Mouse (Mus musculus) WW6 (cell line): Measurements from ENCODE around the gene Pam16.

ENCODE experiments used
- DNase-seq: peaks from one replicate; pipeline ENCODE4 v3.0.0-alpha.2; 2013; ENCODE audit warnings: low read depth, low spot score

The Pam16 gene

DNA sequence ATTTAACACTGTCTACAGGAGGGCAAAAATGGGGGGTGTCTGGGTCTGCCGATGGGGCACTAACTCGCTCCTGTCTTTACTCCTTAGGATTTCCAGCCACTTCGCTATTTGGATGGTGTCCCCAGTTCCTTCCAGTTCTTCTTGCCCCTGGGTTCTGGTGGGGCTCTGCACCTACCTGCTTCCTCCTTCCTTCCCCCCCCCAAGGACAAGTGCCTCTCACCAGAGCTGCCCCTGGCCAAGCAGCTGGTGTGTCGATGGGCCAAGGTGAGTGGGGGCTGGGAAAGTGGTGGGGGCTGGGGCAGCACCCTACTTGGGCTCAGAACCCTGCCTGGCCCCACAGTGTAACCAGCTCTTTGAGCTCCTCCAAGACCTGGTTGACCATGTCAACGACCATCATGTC is 13.6 kb downstream of the Pam16 start:
- DNase-seq, result no peak

GRCm38 (mm10) chr16:4608532-4609059 is 16.2 kb downstream of the Pam16 start:
- no peak for DNase-seq

DNA sequence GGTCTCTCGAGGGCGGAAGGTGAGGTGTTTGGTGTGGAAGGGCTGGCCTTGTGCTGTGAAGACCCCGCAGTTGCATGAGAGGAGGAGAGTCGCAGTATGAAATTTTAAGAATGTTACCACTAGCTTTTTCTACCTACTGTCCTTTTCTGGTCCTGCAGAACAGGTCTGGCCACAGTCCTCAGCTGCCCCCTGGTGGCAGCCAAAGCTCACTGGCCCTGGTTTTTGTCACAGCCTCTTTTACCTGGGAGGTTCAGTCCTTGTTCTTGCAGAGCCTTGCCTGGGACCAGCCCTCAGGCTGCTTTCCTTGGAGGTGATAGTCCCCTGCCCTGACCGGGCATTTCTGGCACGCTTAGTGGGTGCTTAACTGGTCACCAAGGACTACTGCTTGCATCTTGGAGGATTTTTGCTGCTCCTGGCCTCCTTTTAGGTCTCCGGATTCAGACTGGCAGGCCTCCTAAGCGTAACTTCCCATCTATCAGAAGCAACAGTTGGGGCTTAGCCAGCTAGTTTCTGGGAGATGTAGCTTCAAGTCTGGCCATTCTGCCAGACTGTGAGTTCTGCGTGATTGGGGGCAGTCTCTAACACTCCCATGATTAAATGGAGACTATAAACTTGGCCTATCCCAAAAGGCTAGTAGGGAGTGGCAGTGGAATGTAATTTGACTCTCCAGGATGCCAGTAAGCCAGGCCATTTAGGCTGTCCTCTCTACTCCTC is 16.8 kb downstream of the Pam16 start:
- DNase-seq, result peak; percentile 50

- no peak for DNase-seq
Observed at GRCm38 (mm10) chr16:4606431-4607084, 18.2 kb downstream of the Pam16 start.

GRCm38 (mm10) chr16:4605514-4606131 is 19.2 kb downstream of the Pam16 start:
- no peak for DNase-seq

- DNase-seq, result no peak
Observed at GRCm38 (mm10) chr16:4604293-4604837, 20.4 kb downstream of the Pam16 start.

DNA sequence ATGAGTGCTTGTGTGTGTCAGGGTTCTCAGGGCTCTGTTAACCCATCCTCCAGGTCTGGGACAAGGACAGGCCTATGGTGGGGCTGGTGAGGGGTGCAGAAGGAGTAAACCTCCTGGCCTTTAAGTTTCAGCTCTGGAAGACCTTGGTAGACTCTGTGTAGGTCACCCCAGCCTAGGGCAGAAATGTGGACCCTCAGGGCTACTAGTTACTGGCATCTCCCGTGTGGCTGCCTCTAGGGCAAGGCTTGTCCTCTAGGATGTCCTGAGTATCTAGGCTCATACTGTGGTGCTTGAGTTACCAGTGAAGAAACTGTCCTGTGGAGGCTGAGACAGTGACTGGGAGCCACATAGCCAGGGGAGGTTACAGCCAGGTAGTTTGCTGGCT is 21.3 kb downstream of the Pam16 start:
- DNase-seq, result no peak

DNA sequence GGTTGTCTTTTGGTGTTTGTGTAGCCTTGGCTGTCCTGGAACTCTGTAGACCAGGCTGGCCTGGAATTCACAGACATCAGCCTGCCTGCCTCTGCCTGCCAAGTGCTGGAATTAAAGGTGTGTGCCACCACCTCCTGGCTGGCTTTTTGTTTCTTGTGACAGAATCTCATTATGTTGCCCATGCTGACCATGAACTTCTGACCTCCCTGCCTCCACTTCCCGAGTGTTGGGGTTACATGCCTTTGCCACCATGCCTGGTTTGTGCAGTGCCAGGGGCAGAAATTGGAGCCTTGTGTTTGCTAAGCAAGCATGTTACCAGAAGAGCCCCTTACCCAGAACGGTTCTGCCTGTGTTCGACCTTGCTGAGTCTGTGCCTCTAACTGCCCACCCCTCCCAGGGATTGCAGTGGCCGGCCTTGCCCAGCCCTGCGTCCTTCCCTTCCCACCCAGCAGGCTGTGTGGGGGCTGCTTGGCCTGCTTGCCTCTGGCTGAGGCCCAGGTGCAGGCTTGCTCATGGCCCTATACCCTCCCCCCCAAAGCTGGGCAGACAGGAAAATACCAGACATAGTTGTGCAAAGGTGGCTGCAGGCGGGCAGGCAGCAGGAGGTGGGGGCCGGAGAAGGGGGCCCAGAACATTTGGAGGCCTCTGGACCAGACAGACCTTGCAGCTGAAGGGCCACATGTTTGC is 21.9 kb downstream of the Pam16 start:
- DNase-seq, result no peak

DNA sequence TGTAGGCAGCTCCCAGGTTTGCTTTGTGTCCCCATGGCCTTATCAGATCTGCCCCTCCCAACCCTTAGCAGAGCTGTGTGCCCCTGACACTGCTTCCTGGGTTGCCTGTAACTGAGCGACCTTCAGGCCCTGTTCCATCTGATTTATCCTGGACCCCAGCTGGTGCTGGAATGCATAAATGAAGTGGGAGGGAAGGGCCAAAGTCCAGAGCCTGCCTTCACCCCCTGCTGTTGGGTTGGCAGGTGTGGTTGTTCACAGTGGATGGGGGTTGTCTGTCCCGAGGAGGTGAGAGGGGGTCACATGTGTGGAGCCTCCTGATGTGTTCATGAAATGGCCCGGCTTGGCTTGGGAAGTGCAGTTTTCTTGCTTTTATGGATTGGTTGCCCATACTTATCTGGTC is 22.6 kb downstream of the Pam16 start:
- no peak for DNase-seq

DNA sequence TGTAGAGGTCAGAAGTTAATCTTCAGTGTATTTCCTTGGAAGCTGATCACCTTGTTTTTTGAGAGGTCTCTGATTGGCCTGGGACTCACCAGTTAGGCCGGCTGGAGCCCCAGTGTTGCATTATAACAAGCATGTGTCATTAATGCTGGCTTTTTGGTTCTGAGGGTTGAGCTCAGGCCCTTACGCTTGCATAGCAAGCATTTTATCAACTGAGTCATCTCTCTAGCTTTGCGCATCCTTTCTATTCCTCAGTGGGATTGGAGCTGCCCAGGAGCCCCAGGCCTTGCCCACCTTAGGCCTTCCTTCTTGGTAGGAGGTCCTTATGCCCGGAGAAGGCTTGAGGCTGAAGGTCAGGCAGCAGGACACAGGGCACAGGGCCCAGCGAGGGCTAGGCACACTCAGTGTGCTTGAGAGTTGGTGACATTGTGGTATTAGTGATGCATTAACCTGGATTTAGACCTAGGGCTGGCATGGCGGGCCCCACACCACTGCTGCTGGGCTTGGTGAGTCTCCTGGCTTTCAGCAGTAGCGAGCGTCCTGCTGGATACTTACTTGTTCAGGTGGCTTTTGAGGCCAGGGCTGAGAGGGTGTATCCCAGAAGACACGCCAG is 24.0 kb downstream of the Pam16 start:
- DNase-seq, result no peak

- no peak for DNase-seq
Observed at GRCm38 (mm10) chr16:4599616-4600015, 25.2 kb downstream of the Pam16 start.

GRCm38 (mm10) chr16:4598891-4599543 is 25.8 kb downstream of the Pam16 start:
- DNase-seq, result no peak

DNA sequence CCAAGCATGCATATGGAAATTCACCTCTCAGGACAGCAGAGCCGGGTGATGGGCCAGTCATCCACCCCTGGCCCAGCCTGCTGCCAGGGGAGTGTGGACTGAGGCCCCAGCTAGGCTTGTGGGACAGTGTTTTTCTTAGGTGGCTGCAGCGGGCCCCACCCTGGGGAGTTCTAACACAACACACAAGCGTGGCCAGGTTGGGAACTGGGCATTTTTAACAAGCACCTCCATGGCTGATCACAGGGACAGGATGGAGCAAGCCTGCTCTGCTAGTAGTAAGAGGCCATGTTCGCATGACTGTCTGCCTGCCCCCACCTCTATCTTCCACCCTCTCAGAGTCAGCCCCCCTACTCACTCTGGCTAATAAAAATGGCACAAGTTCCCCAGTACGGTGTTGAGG is 26.7 kb downstream of the Pam16 start:
- no peak for DNase-seq

DNA sequence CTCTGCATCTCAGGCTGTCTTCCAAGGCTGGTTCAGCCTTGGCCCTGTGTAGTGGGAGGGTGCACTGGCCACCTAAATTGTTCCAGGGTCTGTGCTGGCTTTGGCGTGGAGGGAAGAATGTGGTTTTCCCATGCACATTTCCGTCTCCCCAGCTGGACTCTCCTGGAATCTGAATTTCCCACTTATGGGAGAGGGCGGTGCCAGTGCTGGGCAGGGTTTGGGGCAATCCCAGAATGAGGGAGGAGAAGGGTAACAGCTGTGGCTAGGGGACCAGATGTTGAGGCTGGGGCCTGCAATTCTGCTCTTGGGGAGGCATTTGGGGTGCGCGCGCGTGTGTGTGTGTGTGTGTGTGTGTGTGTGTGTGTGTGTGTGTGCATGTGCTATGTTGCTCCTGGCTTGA is 27.5 kb downstream of the Pam16 start:
- DNase-seq, result no peak

- DNase-seq, result no peak
Observed at GRCm38 (mm10) chr16:4596836-4597235, 28.0 kb downstream of the Pam16 start.

GRCm38 (mm10) chr16:4596141-4596728 is 28.6 kb downstream of the Pam16 start:
- DNase-seq, result no peak

DNA sequence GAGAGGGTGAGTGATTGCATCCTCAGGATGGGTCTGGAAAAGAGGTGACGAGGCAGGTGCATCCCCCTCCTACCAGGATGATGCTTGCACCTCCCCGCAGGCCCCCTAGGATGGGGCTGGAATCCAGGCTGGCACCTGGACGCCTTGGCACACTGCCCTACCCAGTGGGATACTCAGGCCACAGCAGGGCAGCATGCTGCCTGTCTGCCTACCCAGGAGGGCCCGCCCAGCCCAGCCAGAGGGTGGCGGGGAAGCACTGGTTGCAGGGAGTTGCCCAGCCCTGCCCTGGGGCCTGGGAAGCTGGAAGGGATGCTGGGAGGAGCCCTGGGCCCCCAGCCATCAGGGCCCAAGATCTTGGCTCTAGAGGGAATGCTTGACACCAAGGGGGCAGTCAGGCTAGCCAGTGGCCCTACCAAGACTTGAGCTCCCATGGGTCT is 29.2 kb downstream of the Pam16 start:
- no peak for DNase-seq

DNA sequence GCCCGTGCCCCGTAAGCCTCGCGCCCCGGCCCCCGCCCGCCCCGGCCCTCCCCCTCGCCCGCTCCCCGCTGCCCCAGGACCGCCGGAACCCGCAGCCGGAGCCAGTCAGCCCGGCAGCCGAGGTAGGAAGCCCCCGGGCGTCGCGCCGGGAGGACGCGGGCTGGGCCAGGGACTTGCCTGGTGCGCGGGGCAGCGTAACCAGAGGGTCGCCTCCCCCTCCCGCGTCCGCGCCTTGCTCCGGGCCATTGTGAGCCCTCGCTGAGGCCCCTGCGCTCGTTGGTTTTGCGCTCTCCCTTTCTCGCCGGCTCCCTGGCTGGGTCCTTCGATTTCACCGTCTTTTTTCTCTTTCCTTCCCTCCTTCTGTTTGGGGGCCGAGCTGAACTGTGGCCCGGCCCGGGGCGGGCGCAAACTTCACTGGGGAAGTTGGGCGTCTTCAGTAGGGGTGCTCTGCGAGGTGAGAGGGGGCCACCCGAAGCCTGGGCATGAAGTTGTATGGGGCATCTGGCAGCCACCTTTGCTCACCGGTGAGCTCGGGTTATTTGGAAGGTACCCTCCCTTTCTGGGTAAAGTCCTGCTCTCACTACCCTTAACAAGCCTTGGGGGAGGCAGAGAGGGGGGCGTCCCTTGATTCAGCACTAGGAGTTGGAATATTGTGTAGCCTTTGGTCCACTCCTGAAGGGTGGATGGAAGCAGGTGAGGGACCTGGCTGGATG is 29.8 kb downstream of the Pam16 start:
- DNase-seq, result no peak

DNA sequence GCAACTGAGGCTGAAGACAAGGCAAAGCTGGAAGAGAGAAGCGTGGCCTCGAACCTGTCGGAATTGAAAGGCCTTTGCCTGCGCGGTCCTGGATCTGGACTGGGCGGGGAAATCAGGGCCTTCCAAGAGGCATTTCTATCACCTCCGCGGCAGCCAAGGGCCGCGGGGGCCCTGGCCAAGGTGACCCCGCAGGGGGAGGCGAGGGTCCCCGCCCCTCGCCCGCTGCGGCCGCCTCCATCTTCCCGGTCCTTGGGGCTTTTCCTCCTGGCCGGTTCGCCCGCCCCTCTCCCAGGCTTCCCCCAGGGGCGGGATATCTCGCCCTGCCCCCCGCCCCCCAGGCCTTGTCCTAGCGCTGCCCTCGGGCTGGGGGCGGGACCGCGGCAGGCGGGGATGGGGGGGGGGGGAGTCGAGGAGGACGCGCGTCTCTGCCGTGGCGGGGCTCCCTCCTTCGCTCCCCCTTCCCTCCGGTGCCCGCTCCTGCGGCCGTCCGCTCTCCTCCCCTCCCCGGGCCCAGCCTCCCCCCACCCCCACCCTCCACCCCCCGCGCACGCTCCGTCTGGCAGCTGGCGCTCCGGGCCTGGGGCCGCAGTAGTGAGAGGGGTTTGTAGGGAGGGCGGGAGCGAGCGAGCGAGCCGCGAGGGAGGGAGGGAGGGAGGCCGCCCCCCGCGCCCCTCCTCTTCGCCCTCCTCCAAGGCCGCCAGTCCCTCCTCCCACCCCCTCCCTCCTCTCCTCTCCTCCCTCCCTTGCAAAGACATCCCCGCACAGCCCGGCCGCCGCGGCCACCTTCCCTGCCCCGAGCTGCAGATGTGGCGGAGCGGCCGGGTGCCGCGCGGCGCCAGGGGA is 30.6 kb downstream of the Pam16 start, which contains the start of gene Glis2:
Glis2 (plus strand) TSS at position 743 of the 843 bp plus-strand sequence.
- DNase-seq, result no peak
